Mouse (Mus musculus) stomach, embryonic 14.5 days (tissue): ENCODE measurements at regions not wholly inside any gene's neighbourhood (a gene's known extent, or its start where the extent isn't known, plus 50 kb on each side); places are given as distances from the start of the nearest gene placed in this dataset.

Experiments
- ATAC-seq: fragments of 200-750 bp; cut with Nextera tagmentation; 2 replicates; pipeline ENCODE4 v1.8.0; 2017; ENCODE audit warnings: low read depth, moderate TSS enrichment; ENCODE audit not compliant: insufficient number of reproducible peaks, insufficient read depth, low FRiP score
- H3K27ac ChIP-seq: fragments of 300-500 bp; sonication (generic); 2 replicates; pipeline ENCODE4 v1.5.1; 2014; ENCODE audit warnings: mild to moderate bottlenecking, low read length, moderate library complexity, mixed read lengths
- H3K27me3 ChIP-seq: fragments of 300-500 bp; sonication (generic); 2 replicates; pipeline ENCODE4 v1.6.1; 2014; ENCODE audit warnings: low read length, control low read depth, mixed read lengths; ENCODE audit not compliant: control insufficient read depth, insufficient read depth
- H3K36me3 ChIP-seq: fragments of 300-500 bp; sonication (generic); 2 replicates; pipeline ENCODE4 v1.6.1; 2014; ENCODE audit warnings: mild to moderate bottlenecking, control low read depth, low read length, moderate library complexity, mixed read lengths; ENCODE audit not compliant: control insufficient read depth, insufficient read depth
- H3K4me1 ChIP-seq: fragments of 300-500 bp; sonication (generic); 2 replicates; pipeline ENCODE4 v1.6.1; 2014; ENCODE audit warnings: low read length, control low read depth, mixed read lengths; ENCODE audit not compliant: control insufficient read depth, insufficient read depth
- H3K4me2 ChIP-seq: fragments of 300-500 bp; sonication (generic); replicated peaks from 2 replicates; pipeline ENCODE4 v1.6.1; 2014; ENCODE audit warnings: low read depth, low read length, control low read depth
- H3K4me3 ChIP-seq: fragments of 300-500 bp; sonication (generic); 2 replicates; pipeline ENCODE4 v1.5.1; 2014; ENCODE audit warnings: low read depth, low read length, control low read depth
- H3K9ac ChIP-seq: fragments of 300-500 bp; sonication (generic); replicated peaks from 2 replicates; pipeline ENCODE4 v1.6.1; 2014; ENCODE audit warnings: low read depth, mild to moderate bottlenecking, control low read depth, low read length, moderate library complexity, mixed read lengths
- H3K9me3 ChIP-seq: fragments of 300-500 bp; sonication (generic); 2 replicates; pipeline ENCODE4 v1.6.1; 2016; ENCODE audit warnings: low read depth, low read length, control low read depth; ENCODE audit not compliant: control insufficient read depth
- WGBS: fragments of 180-500 bp; shearing (Covaris S2); extraction: QIAGEN DNeasy Blood & Tissue Kit; methylation state at CpG from one replicate; pipeline ENCODE4 v1.1.7; 2014; 5-methylcytosine and 5-hydroxymethylcytosine counted together

DNA sequence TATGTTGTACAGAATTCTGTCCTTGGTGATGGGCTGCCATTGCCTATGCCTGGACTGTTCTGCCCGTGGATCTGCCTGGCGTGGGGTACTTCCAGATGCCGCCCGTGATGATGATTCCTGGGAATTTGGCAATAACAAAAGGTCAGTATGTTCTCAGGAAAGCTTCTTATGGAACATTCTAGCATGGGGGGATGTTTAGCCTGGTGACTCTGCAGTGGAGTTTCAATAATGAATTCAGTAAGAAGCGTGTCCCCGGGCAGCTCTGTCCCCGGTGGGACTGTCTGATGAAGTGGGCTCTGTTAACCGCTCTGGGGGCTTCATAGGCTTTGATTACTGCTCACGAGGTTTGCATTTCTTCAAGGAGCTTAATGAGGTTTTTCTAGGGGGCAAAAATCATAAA, 252.9 kb upstream of the Daam1 start:
- H3K36me3 ChIP-seq: no peaks in the 10 kb centered on the region
- ATAC-seq: no peak

DNA sequence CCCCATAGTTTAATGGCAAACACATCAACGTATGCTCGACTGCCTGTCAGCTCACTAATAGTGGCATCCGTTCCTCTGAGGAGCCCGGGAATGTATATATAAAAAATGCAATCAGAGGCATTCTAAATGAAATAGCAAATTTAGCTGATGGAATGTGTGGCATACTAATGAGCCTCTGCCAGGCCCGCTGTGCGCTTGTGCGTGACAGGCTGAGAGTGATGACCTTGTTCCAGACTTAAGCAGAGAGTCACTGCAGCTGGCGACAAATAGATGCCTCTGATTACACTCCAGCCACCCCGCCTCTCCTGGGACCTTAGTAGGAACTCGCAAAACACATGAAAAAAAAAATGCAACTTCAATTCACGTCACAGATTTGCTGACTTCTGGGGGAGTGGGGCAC, 252.0 kb upstream of the Daam1 start:
- WGBS: 33% methylated on average over 11 of the region's 11 CpGs
- Histone ChIP-seq H3K27me3 (no peaks in the 10 kb centered on the region), H3K4me1 (0 out of 2 replicates have a peak, but pooled peaks cover 3% of the 10 kb centered on the region), H3K4me3 (no peak overlapping the region), H3K4me2 (no peak overlapping the region), H3K27ac (no peak overlapping the region), H3K9ac (no peak overlapping the region), H3K9me3 (no peaks in the 10 kb centered on the region), H3K36me3 (no peaks in the 10 kb centered on the region)
- no peak for ATAC-seq

More for the DNA sequence above, 252.9 kb upstream of the Daam1 start:
- WGBS: 77% methylated on average over 9 of the region's 9 CpGs
- Histone ChIP-seq H3K27ac (no peak overlapping the region), H3K27me3 (no peaks in the 10 kb centered on the region), H3K4me1 (0 out of 2 replicates have a peak, but pooled peaks cover 5% of the 10 kb centered on the region), H3K4me3 (no peak overlapping the region), H3K4me2 (no peak overlapping the region), H3K9ac (no peak overlapping the region), H3K9me3 (no peaks in the 10 kb centered on the region)

DNA sequence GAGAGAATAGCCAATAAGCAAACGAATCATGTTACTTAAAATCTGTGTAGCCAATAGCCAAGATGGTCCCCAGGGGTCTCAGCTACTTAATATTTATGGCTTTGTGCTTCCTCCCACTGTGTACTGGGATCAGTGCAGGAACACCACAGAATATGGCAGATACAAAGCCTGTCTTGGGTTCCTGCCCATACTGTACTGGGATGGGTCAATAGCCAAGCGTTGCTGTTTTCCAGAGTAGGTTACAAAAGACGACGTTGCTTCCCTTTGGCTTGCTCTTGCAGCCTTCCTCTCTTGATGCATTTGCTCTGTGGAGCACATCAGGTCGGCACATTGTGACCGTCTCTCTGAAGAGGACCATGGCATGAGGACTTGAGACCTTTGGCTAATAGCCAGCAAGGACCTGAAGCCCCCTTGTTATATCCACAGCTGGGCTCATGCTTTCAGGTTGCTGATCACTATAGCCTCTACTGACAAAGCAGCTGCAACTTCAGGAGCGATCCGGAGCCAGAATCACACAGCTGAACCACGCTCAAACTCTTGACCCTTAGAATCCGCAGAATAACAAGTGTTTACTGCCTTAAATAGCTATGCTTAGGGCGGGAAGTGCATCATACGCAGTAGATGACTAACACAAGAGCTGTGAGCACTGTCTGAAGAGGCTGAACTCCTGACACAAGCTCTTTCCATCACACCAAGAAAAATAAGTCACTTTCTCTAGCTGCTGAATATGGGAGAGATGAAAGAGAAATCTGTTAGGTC, 250.2 kb upstream of the Daam1 start:
- no peak overlapping the region for H3K4me3 ChIP-seq
- H3K27ac ChIP-seq: no peak overlapping the region
- H3K9ac ChIP-seq: no peak overlapping the region
- no peaks in the 10 kb centered on the region for H3K36me3 ChIP-seq
- H3K4me2 ChIP-seq: no peak overlapping the region
- 76% methylated on average over 12 of the region's 12 CpGs for WGBS
- H3K4me1 ChIP-seq: 0 out of 2 replicates have a peak, but pooled peaks cover 3% of the 10 kb centered on the region
- no peaks in the 10 kb centered on the region for H3K27me3 ChIP-seq
- H3K9me3 ChIP-seq: no peaks in the 10 kb centered on the region
- ATAC-seq: no peak

DNA sequence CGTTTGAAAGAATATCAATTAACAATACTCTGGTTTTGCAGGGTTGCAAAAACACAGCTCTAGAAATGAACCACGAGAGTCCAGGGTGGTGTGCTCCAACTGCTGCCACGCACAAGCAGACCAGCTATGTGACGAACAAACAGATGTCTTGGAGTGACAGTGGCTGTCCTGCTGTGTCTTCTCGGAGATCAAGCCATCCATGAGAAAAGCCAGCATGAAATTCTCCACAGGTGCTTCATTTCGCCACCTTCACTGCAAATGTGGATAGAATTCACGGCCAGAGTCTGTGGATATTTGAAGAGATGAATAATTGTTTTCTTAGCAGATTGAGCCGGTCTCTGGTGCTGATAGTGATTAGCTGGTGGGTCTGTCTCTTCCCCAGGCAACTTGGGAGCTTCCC, 246.3 kb upstream of the Daam1 start:
- 69% methylated on average over 8 of the region's 8 CpGs for WGBS
- Histone ChIP-seq H3K9me3 (no peaks in the 10 kb centered on the region), H3K4me1 (no peaks in the 10 kb centered on the region), H3K4me2 (no peak overlapping the region), H3K27ac (no peak overlapping the region), H3K36me3 (no peaks in the 10 kb centered on the region), H3K27me3 (no peaks in the 10 kb centered on the region), H3K9ac (no peak overlapping the region), H3K4me3 (no peak overlapping the region)
- no peak for ATAC-seq

GRCm38 (mm10) chr12:71598641-71599040, 232.2 kb upstream of the Daam1 start:
- Histone ChIP-seq H3K4me2 (no peak overlapping the region), H3K9ac (no peak overlapping the region), H3K36me3 (no peaks in the 10 kb centered on the region), H3K27ac (no peak overlapping the region), H3K4me3 (no peak overlapping the region), H3K9me3 (no peaks in the 10 kb centered on the region), H3K4me1 (no peaks in the 10 kb centered on the region), H3K27me3 (no peaks in the 10 kb centered on the region)
- ATAC-seq: no peak
- 48% methylated on average over 9 of the region's 9 CpGs for WGBS

DNA sequence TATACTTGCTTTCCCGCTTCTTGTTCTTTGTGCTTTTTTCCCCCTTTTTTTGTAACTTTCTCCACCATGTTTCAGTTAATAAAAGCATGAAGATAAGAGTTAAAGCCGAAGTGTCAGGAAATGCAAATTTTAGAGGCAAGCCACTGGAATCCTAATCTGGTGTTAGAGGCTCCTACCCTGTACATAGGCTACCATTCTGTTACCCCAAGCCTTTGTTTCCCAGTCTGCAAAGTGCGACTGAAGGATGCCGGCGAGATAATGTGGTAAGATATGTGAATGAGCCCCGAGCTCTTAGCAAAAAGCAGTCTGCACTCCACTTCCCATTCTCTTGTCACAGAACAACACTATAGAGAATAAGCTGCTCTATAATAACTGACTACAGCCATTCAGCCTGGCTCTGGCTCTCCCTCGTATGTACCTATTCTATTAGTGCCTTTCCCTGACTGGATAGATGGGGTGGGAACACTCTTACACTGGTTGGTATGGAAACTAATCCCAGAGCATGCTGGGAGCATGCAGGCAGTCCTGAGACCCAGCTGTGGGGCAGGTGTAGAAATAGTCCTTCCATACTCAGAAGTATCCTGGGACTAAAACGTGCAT, 229.7 kb upstream of the Daam1 start:
- Histone ChIP-seq H3K36me3 (no peaks in the 10 kb centered on the region), H3K9me3 (no peaks in the 10 kb centered on the region), H3K4me2 (no peak overlapping the region), H3K4me3 (no peak overlapping the region), H3K9ac (no peak overlapping the region), H3K27me3 (no peaks in the 10 kb centered on the region), H3K27ac (no peak overlapping the region), H3K4me1 (no peaks in the 10 kb centered on the region)
- no peak for ATAC-seq
- 80% methylated on average over 8 of the region's 8 CpGs for WGBS

- Histone ChIP-seq H3K27me3 (no peaks in the 10 kb centered on the region), H3K9ac (no peak overlapping the region)
- WGBS: 92% methylated on average over 10 of the region's 10 CpGs
Measured at GRCm38 (mm10) chr12:71603136-71603535, 227.7 kb upstream of the Daam1 start.

DNA sequence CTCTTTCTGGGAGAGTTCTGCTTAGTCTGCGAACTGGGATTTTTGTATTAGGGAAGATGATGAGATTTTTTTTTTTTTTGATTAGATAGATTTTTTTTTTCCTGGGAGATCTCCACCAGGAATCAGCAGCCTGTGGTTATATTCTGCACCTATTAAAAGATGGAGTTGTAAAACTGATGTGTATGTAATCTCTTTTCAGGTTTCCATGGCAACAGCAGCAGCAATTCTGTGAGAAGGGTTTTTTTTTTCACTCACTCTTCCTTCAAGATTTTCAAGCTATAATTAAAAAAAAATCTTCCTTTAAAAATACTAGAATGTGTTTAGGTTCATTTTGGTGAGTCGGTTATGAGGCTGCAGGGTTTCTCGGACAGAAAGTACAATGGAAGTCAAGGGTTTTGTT, 224.5 kb upstream of the Daam1 start:
- Histone ChIP-seq H3K27me3 (no peaks in the 10 kb centered on the region), H3K9me3 (no peaks in the 10 kb centered on the region; the same call in 1 of the 2 replicates), H3K27ac (no peak overlapping the region), H3K4me2 (no peak overlapping the region), H3K36me3 (no peaks in the 10 kb centered on the region), H3K4me3 (no peak overlapping the region), H3K4me1 (0 out of 2 replicates have a peak, but pooled peaks cover 2% of the 10 kb centered on the region), H3K9ac (no peak overlapping the region)
- WGBS: 82% methylated on average over 3 of the region's 3 CpGs
- no peak for ATAC-seq

More at GRCm38 (mm10) chr12:71603136-71603535, 227.7 kb upstream of the Daam1 start:
- no peak overlapping the region for H3K27ac ChIP-seq
- no peak for ATAC-seq
- no peak overlapping the region for H3K4me2 ChIP-seq
- 0 out of 2 replicates have a peak, but pooled peaks cover 2% of the 10 kb centered on the region for H3K4me1 ChIP-seq
- no peaks in the 10 kb centered on the region; the same call in 1 of the 2 replicates for H3K9me3 ChIP-seq
- no peaks in the 10 kb centered on the region for H3K36me3 ChIP-seq
- no peak overlapping the region for H3K4me3 ChIP-seq
